In genomic region chr7:3267261-3267660, GRCm38 (mm10) we compare ENCODE assay signal across 26 mouse cellular contexts. TPM values are rescaled to one million over a fixed set of nuclear protein-coding genes. Genes with fewer than 3 reads are reported as not detected.
DNase-seq lines count a peak whose midpoint lies in the region; ATAC-seq lines count a peak whose summit lies in the region.
"Had no signal": no experiment of that assay in that cellular context is flagged by ENCODE, and none has a peak within 500 bp of the region (broad histone marks: within the 10 kb centered on the region; RNA-seq: fewer than 3 reads in every experiment).

No protein-coding gene starts in this region.

- H3K27me3 ChIP-seq in forebrain, embryonic 14.5 days (replicated peaks; ENCODE audit: control insufficient read depth, insufficient read depth, low read length): no peaks in the 10 kb centered on the region
- H3K27me3 ChIP-seq in liver, embryonic 11.5 days (replicated peaks; ENCODE audit: control insufficient read depth, insufficient read depth, low read length): peaks cover 11% of the 10 kb centered on the region
- H3K27me3 ChIP-seq: forebrain, embryonic 15.5 days; Patski had no signal

- no peak overlapping the region for H3K9ac ChIP-seq in forebrain, embryonic 14.5 days (ENCODE audit: low read length)
- no peak overlapping the region for H3K9ac ChIP-seq in liver, embryonic 11.5 days (ENCODE audit: low read depth, low read length)
- H3K9ac ChIP-seq: embryonic facial prominence, embryonic 13.5 days; embryonic facial prominence, embryonic 15.5 days; forebrain, embryonic 12.5 days; forebrain, embryonic 15.5 days; forebrain, postnatal 0 days had no signal

- 81% methylated on average over 3 of the region's 3 CpGs for WGBS in forebrain, embryonic 14.5 days
- 59% methylated on average over 3 of the region's 3 CpGs for WGBS in liver, embryonic 11.5 days

- DNase-seq in ES-CJ7 (ENCODE audit: low read depth, low spot score) (peak; percentile 83), R1 (ENCODE audit: low read depth, low spot score) (peak; percentile 94)
- no peak for DNase-seq in forebrain, embryonic 14.5 days (ENCODE audit: low spot score)
- DNase-seq in liver, embryonic 11.5 days (ENCODE audit: low spot score): no peak
- DNase-seq: adrenal gland, adult 8-10 months; adrenal gland, postnatal 14 days; adrenal gland, postnatal 36 days; cerebellum, adult 11 months; cerebellum, adult 18-20 months; cerebellum, adult 8-10 months; cerebellum, adult 9-11 months; cerebellum, postnatal 14 days; cerebellum, postnatal 36 days; embryo, embryonic 11 days; forebrain, postnatal 0 days had no signal

- H3K27ac ChIP-seq in forebrain, embryonic 14.5 days (ENCODE audit: low read depth, low read length): no peak overlapping the region
- H3K27ac ChIP-seq in liver, embryonic 11.5 days (ENCODE audit: low read depth, low read length): no peak overlapping the region
- H3K27ac ChIP-seq: embryonic facial prominence, embryonic 13.5 days; embryonic facial prominence, embryonic 15.5 days; forebrain, embryonic 10.5 days; forebrain, embryonic 12.5 days; forebrain, embryonic 15.5 days had no signal

- no peaks in the 10 kb centered on the region for H3K4me1 ChIP-seq in forebrain, embryonic 14.5 days (ENCODE audit: control insufficient read depth, insufficient read depth, low read length)
- no peaks in the 10 kb centered on the region for H3K4me1 ChIP-seq in liver, embryonic 11.5 days (replicated peaks; ENCODE audit: control insufficient read depth, insufficient read depth, low read length)
- H3K4me1 ChIP-seq: embryonic facial prominence, embryonic 15.5 days; forebrain, embryonic 10.5 days; forebrain, embryonic 12.5 days; forebrain, embryonic 15.5 days had no signal

- H3K9me3 ChIP-seq in forebrain, embryonic 14.5 days (replicated peaks; ENCODE audit: control insufficient read depth, low read length): no peaks in the 10 kb centered on the region
- H3K9me3 ChIP-seq in liver, embryonic 11.5 days (ENCODE audit: control insufficient read depth, low read length): no peaks in the 10 kb centered on the region
- H3K9me3 ChIP-seq: embryonic facial prominence, embryonic 13.5 days; embryonic facial prominence, embryonic 15.5 days; forebrain, embryonic 10.5 days; forebrain, embryonic 12.5 days; forebrain, embryonic 15.5 days had no signal

- no peak for ATAC-seq in cerebellum, adult (ENCODE audit: insufficient number of reproducible peaks, low FRiP score, low TSS enrichment)
- no peak for ATAC-seq in forebrain, embryonic 14.5 days
- no peak for ATAC-seq in liver, embryonic 11.5 days (replicated peaks; ENCODE audit: low FRiP score)
- ATAC-seq: activated CD4-positive, CD25-positive, alpha-beta regulatory T cell, adult 4 months; forebrain, embryonic 15.5 days; forebrain, postnatal 0 days; Patski had no signal

- no peaks in the 10 kb centered on the region for H3K36me3 ChIP-seq in forebrain, embryonic 14.5 days (ENCODE audit: control insufficient read depth, insufficient read depth, low read length)
- H3K36me3 ChIP-seq in liver, embryonic 11.5 days (ENCODE audit: control insufficient read depth, insufficient read depth, low read length): no peaks in the 10 kb centered on the region
- H3K36me3 ChIP-seq: embryonic facial prominence, embryonic 13.5 days; embryonic facial prominence, embryonic 15.5 days; forebrain, embryonic 10.5 days; forebrain, embryonic 12.5 days; forebrain, embryonic 15.5 days; G1E had no signal

- no peak overlapping the region for H3K4me3 ChIP-seq in forebrain, embryonic 14.5 days (ENCODE audit: low read depth, low read length)
- no peak overlapping the region for H3K4me3 ChIP-seq in liver, embryonic 11.5 days (ENCODE audit: low read depth, low read length)
- H3K4me3 ChIP-seq: embryonic facial prominence, embryonic 13.5 days; embryonic facial prominence, embryonic 15.5 days; erythroblast, embryonic 14.5 days; forebrain, embryonic 10.5 days; forebrain, embryonic 12.5 days; forebrain, embryonic 15.5 days had no signal

- no peak overlapping the region for H3K4me2 ChIP-seq in forebrain, embryonic 14.5 days (ENCODE audit: low read length)
- no peak overlapping the region for H3K4me2 ChIP-seq in liver, embryonic 11.5 days
- H3K4me2 ChIP-seq: embryonic facial prominence, embryonic 13.5 days; embryonic facial prominence, embryonic 15.5 days; forebrain, embryonic 12.5 days; forebrain, embryonic 15.5 days had no signal

RNA-seq across cellular contexts. Expression of gene Nlrp12, which starts 17.7 kb away (rescaled TPM):
- not detected in 2 replicates for polyA plus RNA-seq in forebrain, embryonic 14.5 days (2014; fragmentation: Nextera tagmentation; extraction: Ambion mirVana)
- polyA plus RNA-seq in liver, embryonic 11.5 days (2014; fragmentation: Nextera tagmentation; extraction: Ambion mirVana): 0.06 and 0.07 TPM in 2 replicates
- polyA plus RNA-seq: embryonic facial prominence, embryonic 11.5 days; embryonic facial prominence, embryonic 13.5 days; embryonic facial prominence, embryonic 15.5 days; erythroblast, embryonic 14.5 days; forebrain, embryonic 10.5 days; forebrain, embryonic 12.5 days; forebrain, embryonic 15.5 days; G1E; Patski had no signal

RNA-seq across cellular contexts. Expression of gene Myadm, which starts 21.6 kb away (rescaled TPM):
- polyA plus RNA-seq in forebrain, embryonic 14.5 days (2014; fragmentation: Nextera tagmentation; extraction: Ambion mirVana): 19.8 and 23.6 TPM in 2 replicates
- 31.3 and 32.7 TPM in 2 replicates for polyA plus RNA-seq in liver, embryonic 11.5 days (2014; fragmentation: Nextera tagmentation; extraction: Ambion mirVana)
- polyA plus RNA-seq: erythroblast, embryonic 14.5 days; G1E had no signal

RNA-seq across cellular contexts. Expression of gene Prkcg, which starts 21.7 kb away (rescaled TPM):
- 0.43 and 1.2 TPM in 2 replicates for polyA plus RNA-seq in forebrain, embryonic 14.5 days (2014; fragmentation: Nextera tagmentation; extraction: Ambion mirVana)
- polyA plus RNA-seq in liver, embryonic 11.5 days (2014; fragmentation: Nextera tagmentation; extraction: Ambion mirVana): not detected in 2 replicates
- polyA plus RNA-seq: activated CD4-positive, CD25-positive, alpha-beta regulatory T cell, adult 4 months; erythroblast, embryonic 14.5 days; G1E had no signal

Comparison
In these comparisons a context has a peak if more than half of its experiments do, and no peak if none do; other contexts are left out.
1. DNase-seq: peak in ES-CJ7 (single experiment) and R1 (single experiment); none in forebrain, embryonic 14.5 days (single experiment) and liver, embryonic 11.5 days (single experiment).